Mouse (Mus musculus) cerebellum, adult 8-10 months (tissue): ENCODE measurements around the gene Bnc2.

Experiments used
- DNase-seq: peaks from one replicate; pipeline ENCODE4 v3.0.0; 2022

Gene Bnc2

GRCm38 (mm10) chr4:84308226-84308862 lies 366.7 kb downstream of the Bnc2 start:
- no peak for DNase-seq

GRCm38 (mm10) chr4:84306928-84307606 lies 368.0 kb downstream of the Bnc2 start:
- DNase-seq: no peak

DNA sequence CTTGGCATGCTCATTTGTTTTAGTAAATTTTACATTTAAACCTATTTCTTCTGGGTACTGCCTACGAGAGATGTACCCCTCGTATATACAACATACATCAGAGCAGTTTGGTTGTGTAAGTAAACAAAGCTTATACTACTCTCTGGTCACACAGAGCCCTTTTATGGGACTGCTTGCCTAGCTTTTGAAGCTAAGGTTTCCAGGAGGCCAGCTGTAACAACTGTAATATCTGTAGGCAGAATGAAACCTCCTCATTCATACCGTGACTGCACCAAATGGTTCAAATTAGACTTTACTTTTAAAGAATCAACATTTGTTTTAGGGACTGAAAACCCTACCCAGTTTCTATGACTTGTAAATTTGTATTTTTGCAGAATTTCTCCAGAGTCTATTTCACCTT lies 372.1 kb downstream of the Bnc2 start:
- DNase-seq: no peak

GRCm38 (mm10) chr4:84285153-84285552 lies 389.9 kb downstream of the Bnc2 start:
- DNase-seq: no peak

GRCm38 (mm10) chr4:84282651-84283050 lies 392.4 kb downstream of the Bnc2 start:
- no peak for DNase-seq

DNA sequence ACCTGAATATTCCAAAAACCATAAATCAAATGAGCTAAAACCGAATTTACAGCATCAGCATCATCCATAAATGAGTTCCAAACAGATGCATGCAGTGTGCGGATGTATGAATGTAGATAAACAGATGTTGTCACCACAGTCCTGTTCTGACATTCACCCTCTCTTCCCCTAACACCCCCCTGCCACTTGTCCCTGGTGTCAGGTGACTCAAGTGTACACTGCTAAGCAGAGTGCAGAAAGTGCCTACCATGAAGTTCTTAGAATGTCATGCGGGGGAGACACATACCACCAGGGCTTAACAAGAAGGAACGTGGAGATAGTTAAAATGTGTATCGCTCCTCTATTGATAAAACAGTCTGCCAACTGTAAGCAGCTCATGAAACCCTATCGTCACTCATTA lies 396.9 kb downstream of the Bnc2 start:
- DNase-seq: no peak

DNA sequence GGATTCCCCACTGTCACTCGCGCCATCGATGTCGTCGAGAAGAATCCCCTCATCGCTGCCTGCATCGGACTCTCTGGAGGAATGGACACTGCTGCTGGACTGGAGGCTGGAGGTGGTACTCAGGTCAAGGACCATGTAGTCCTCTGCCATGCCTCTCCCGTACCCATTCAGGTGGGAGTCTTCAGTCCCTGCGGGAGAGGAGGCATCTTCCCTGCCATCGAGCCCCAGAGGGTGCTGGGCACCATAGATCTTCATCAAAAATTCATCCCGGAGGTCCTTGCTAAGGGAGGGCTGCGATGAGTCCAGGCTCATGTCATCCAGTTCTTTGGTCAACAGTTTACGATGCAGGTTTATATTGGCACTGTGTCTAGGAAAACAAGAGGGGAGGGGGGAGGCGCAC lies 399.0 kb downstream of the Bnc2 start:
- DNase-seq: no peak

GRCm38 (mm10) chr4:84274158-84274557 lies 400.9 kb downstream of the Bnc2 start:
- no peak for DNase-seq

DNA sequence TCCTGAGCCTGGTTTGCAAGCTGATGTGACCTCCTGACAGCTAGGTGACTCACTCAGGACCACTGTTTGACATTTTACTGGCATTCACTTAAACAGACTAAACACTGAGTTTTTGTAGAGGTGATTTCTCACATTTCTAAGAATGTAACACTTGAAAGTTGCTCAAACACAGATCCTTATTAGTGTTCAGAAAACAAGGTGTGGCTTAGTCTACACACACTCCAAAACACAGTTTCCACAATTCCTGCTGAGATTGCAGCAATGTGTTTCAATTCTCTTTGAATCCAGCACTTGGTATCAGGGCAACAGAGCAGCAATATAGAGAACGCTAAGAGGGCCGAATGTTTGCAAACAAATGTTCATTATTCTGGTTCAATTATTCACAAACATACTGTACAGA lies 402.2 kb downstream of the Bnc2 start:
- no peak for DNase-seq

GRCm38 (mm10) chr4:84269845-84270244 lies 405.2 kb downstream of the Bnc2 start:
- no peak for DNase-seq

DNA sequence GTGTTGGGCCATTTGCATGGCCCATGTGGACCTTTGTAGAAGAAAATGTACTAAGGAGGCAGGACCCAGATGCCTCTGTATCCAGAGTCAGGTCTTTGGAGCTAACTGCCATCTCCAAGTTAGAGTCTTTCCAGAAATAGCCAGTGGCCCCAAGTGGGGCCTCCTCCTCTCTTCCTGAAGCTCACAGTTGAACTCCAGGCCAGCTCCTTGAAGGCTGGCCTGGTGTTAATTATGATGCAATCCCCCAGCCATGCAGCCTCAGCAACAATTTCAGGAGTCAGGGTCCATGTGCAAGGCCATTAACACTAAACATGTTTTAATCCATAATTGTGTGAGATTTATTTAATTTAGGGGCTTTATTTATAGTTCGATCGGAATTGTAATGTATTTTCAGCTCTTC lies 427.7 kb downstream of the Bnc2 start:
- no peak for DNase-seq

- no peak for DNase-seq
Measured at GRCm38 (mm10) chr4:84232346-84232745, 442.7 kb downstream of the Bnc2 start.

DNA sequence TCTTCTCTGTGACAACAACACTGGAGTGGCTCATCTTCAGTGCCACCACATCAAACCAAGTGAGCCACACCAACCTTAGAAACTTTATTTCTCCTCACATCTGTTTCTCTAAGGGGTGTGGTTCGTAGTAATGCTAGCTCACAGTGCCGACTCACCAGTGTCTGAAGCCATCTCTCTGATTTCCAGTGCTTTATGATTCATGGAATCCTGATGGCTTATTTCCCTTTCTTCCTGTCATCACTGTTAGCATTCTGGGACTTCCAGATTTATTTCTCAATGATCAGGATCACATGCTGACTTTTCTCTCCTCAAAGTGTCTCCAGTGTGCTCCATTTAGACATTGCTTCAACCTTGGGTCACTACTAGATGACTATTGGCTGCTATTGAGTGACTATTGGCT lies 443.8 kb downstream of the Bnc2 start:
- no peak for DNase-seq

- no peak for DNase-seq
Measured at GRCm38 (mm10) chr4:84229189-84229960, 445.7 kb downstream of the Bnc2 start.

DNA sequence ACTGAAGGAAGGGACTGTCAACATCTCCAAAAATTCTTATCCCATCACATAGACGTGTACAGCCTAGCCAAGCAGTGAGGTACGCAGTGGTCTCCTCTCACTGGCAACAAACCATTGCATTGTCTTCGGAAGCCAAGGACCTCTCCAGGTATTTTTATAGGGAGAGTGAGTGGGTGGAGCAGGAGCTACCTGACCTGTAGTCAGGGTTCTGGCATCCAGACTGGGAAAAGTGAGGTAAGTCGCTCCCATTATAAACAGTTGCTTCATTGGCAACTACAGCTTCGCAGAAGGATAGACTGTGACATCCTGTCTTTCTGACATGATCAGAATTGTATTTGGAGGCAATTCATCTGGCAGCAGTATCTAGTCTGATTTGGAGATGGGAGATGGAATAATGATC lies 446.5 kb downstream of the Bnc2 start:
- no peak for DNase-seq
